Mouse (Mus musculus): ENCODE data around the gene Mcrip2.

GRCm38 (mm10) chr17:25876347-25876915, 7.9 kb upstream of the Mcrip2 start:
- TF ChIP-seq CTCF (IDR thresholded peaks at IDR 0.05; ENCODE audit: low read depth) (no peak), EP300 (IDR thresholded peaks at IDR 0.05; ENCODE audit: low read depth) (no peak)

Data from heart, postnatal 0 days (tissue).